Mouse (Mus musculus): ENCODE results near the gene Ppp1r16b.

DNA sequence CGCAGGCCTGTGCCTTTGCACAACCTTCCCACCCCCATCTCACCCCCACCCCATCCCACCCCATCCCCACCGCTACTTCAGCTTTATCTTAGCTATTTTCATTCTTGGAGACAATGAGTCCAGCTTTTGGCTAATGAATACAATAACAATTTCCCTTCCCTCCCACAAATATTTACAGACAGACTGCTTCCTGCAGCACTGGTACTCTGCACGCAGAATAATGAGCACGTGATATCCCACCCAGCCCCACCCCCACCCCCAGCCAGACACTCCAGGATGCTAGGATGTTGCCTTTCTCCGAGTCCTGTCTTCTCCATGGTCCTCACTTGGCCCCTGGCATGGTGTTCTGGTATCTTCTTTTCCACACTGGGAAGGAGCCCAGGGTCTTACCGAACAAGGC is 31.3 kb downstream of the Ppp1r16b start:
- TF ChIP-seq CTCF (IDR thresholded peaks at IDR 0.05 in 2 of 3, conservative IDR thresholded peaks at IDR 0.05 in 1 of 3; ENCODE audit: control insufficient read depth in 1 of 3, insufficient read depth in 1 of 3, low read depth in 2 of 3, low read length in 3 of 3, poor library complexity in 1 of 3, severe bottlenecking in 1 of 3) (no peak), POLR2A (IDR thresholded peaks at IDR 0.05; ENCODE audit: control insufficient read depth in 1 of 2, insufficient read depth in 1 of 2, low read depth in 1 of 2, low read length in 2 of 2, poor library complexity in 1 of 2) (no peak), MAFK (IDR thresholded peaks at IDR 0.05; ENCODE audit: borderline replicate concordance, low read depth, low read length) (no peak), GABPA (IDR thresholded peaks at IDR 0.05; ENCODE audit: low read depth, low read length) (no peak)
